Mouse (Mus musculus) MEL (cell line): ENCODE data around the gene Tut4.

Source experiments
- CTCF ChIP-seq, 3 experiments: IDR thresholded peaks in 2 of 3; conservative IDR thresholded peaks in 1 of 3; 2 replicates each; pipeline ENCODE4 v1.5.1; 2011 to 2012; ENCODE audit warnings: low read length in 3 of 3, low read depth in 2 of 3, mild to moderate bottlenecking in 2 of 3, improper control_type of control experiment in 1 of 3, inconsistent platforms in 1 of 3, mixed read lengths in 1 of 3, moderate library complexity in 1 of 3; ENCODE audit not compliant: control insufficient read depth in 1 of 3, insufficient read depth in 1 of 3, poor library complexity in 1 of 3, severe bottlenecking in 1 of 3
- MAFK ChIP-seq: IDR thresholded peaks from 2 replicates; pipeline ENCODE4 v1.6.1; 2011; ENCODE audit warnings: low read depth, mild to moderate bottlenecking, low read length, improper control_type of control experiment, borderline replicate concordance

DNA sequence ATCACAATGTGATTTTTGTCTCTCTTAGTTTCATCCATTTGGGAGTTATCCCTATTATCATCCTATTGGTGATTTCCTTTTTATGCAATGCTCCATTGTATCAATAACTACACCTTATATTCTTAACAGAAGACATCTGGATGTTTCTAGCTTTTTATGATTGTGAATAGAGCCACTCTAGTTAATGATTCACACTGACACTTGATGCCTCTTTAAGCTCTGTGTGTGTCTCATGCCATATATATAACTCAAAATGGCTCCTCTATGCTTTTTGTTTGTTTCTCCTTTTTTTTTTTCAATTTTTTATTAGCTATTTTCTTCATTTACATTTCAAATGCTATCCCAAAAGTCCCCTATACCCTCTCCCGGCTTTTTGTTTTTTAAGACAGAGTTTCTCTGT is 136.6 kb downstream of the Tut4 start:
- TF ChIP-seq CTCF (IDR thresholded peaks at IDR 0.05 in 2 of 3, conservative IDR thresholded peaks at IDR 0.05 in 1 of 3; ENCODE audit: control insufficient read depth in 1 of 3, insufficient read depth in 1 of 3, low read depth in 2 of 3, low read length in 3 of 3, poor library complexity in 1 of 3, severe bottlenecking in 1 of 3) (no peak), MAFK (no peak)
